Mouse (Mus musculus): ENCODE measurements around the gene Setd7. TPM values are rescaled to one million over a fixed set of nuclear protein-coding genes. Genes with fewer than 3 reads are reported as not detected.

Setd7 gene
- polyA plus RNA-seq, 1 experiment from 2014 or later: 2.7 TPM

GRCm38 (mm10) chr3:51561993-51562385, 1.3 kb upstream of the Setd7 start:
- Histone ChIP-seq H3K9ac (ENCODE audit: low read depth, low read length) (no peak overlapping the region), H3K27me3 (ENCODE audit: control insufficient read depth, insufficient read depth, low read depth, low read length) (no peaks in the 10 kb centered on the region), H3K9me3 (replicated peaks; ENCODE audit: control insufficient read depth, low read length, poor library complexity, severe bottlenecking) (no peaks in the 10 kb centered on the region), H3K4me2 (ENCODE audit: low read length) (peak overlapping the region; percentile 94), H3K4me1 (ENCODE audit: control insufficient read depth, insufficient read depth, low read length) (peaks cover 18% of the 10 kb centered on the region), H3K4me3 (ENCODE audit: low read depth, low read length) (peak overlapping the region; percentile 77; the same call in 1 of the 2 replicates), H3K36me3 (ENCODE audit: control insufficient read depth, insufficient read depth, low read length) (no peaks in the 10 kb centered on the region), H3K27ac (ENCODE audit: low read length) (peak overlapping the region; percentile 93; the same call in 1 of the 2 replicates)
- ATAC-seq: no peak
- WGBS: 67% methylated on average over 6 of the region's 6 CpGs

GRCm38 (mm10) chr3:51561109-51561992, 672 bp upstream of the Setd7 start:
- Histone ChIP-seq H3K4me2 (ENCODE audit: low read length) (peak overlapping the region; percentile 94), H3K4me3 (ENCODE audit: low read depth, low read length) (peak overlapping the region; percentile 77), H3K9me3 (replicated peaks; ENCODE audit: control insufficient read depth, low read length, poor library complexity, severe bottlenecking) (no peaks in the 10 kb centered on the region), H3K27me3 (ENCODE audit: control insufficient read depth, insufficient read depth, low read depth, low read length) (no peaks in the 10 kb centered on the region), H3K4me1 (ENCODE audit: control insufficient read depth, insufficient read depth, low read length) (peaks cover 18% of the 10 kb centered on the region), H3K9ac (ENCODE audit: low read depth, low read length) (peak overlapping the region; percentile 90), H3K36me3 (ENCODE audit: control insufficient read depth, insufficient read depth, low read length) (no peaks in the 10 kb centered on the region), H3K27ac (ENCODE audit: low read length) (peak overlapping the region; percentile 93)
- WGBS: under 1% methylated on average over 31 of the region's 32 CpGs
- ATAC-seq: peak; percentile 56

GRCm38 (mm10) chr3:51559594-51560450, 857 bp downstream of the Setd7 start:
- Histone ChIP-seq H3K27me3 (ENCODE audit: control insufficient read depth, insufficient read depth, low read depth, low read length) (no peaks in the 10 kb centered on the region), H3K4me3 (ENCODE audit: low read depth, low read length) (peak overlapping the region; percentile 77), H3K9ac (ENCODE audit: low read depth, low read length) (peak overlapping the region; percentile 90), H3K4me2 (ENCODE audit: low read length) (peak overlapping the region; percentile 94), H3K36me3 (ENCODE audit: control insufficient read depth, insufficient read depth, low read length) (no peaks in the 10 kb centered on the region), H3K27ac (ENCODE audit: low read length) (peak overlapping the region; percentile 93), H3K9me3 (replicated peaks; ENCODE audit: control insufficient read depth, low read length, poor library complexity, severe bottlenecking) (no peaks in the 10 kb centered on the region), H3K4me1 (ENCODE audit: control insufficient read depth, insufficient read depth, low read length) (peaks cover 21% of the 10 kb centered on the region)
- WGBS: under 1% methylated on average over 64 of the region's 80 CpGs
- ATAC-seq: peak; percentile 74

GRCm38 (mm10) chr3:51555583-51555982, 5.1 kb downstream of the Setd7 start:
- Histone ChIP-seq H3K4me3 (ENCODE audit: low read depth, low read length) (no peak overlapping the region), H3K27me3 (ENCODE audit: control insufficient read depth, insufficient read depth, low read depth, low read length) (no peaks in the 10 kb centered on the region), H3K4me2 (ENCODE audit: low read length) (no peak overlapping the region), H3K27ac (ENCODE audit: low read length) (no peak overlapping the region), H3K9me3 (replicated peaks; ENCODE audit: control insufficient read depth, low read length, poor library complexity, severe bottlenecking) (no peaks in the 10 kb centered on the region), H3K36me3 (ENCODE audit: control insufficient read depth, insufficient read depth, low read length) (no peaks in the 10 kb centered on the region), H3K4me1 (ENCODE audit: control insufficient read depth, insufficient read depth, low read length) (peaks cover 31% of the 10 kb centered on the region), H3K9ac (ENCODE audit: low read depth, low read length) (no peak overlapping the region)
- WGBS: 66% methylated on average over 8 of the region's 8 CpGs
- no peak for ATAC-seq

GRCm38 (mm10) chr3:51554836-51555235, 5.8 kb downstream of the Setd7 start:
- no peak overlapping the region for H3K27ac ChIP-seq (ENCODE audit: low read length)
- no peaks in the 10 kb centered on the region for H3K27me3 ChIP-seq (ENCODE audit: control insufficient read depth, insufficient read depth, low read depth, low read length)
- H3K4me2 ChIP-seq (ENCODE audit: low read length): no peak overlapping the region
- H3K36me3 ChIP-seq (ENCODE audit: control insufficient read depth, insufficient read depth, low read length): no peaks in the 10 kb centered on the region
- H3K9ac ChIP-seq (ENCODE audit: low read depth, low read length): no peak overlapping the region
- WGBS: 83% methylated on average over 4 of the region's 4 CpGs
- H3K4me1 ChIP-seq (ENCODE audit: control insufficient read depth, insufficient read depth, low read length): peaks cover 31% of the 10 kb centered on the region
- no peak overlapping the region for H3K4me3 ChIP-seq (ENCODE audit: low read depth, low read length)
- ATAC-seq: no peak
- H3K9me3 ChIP-seq (replicated peaks; ENCODE audit: control insufficient read depth, low read length, poor library complexity, severe bottlenecking): no peaks in the 10 kb centered on the region

GRCm38 (mm10) chr3:51554067-51554466, 6.6 kb downstream of the Setd7 start:
- WGBS: 73% methylated on average over 9 of the region's 9 CpGs
- Histone ChIP-seq H3K27me3 (ENCODE audit: control insufficient read depth, insufficient read depth, low read depth, low read length) (no peaks in the 10 kb centered on the region), H3K9ac (ENCODE audit: low read depth, low read length) (no peak overlapping the region), H3K4me2 (ENCODE audit: low read length) (no peak overlapping the region), H3K4me3 (ENCODE audit: low read depth, low read length) (no peak overlapping the region), H3K4me1 (ENCODE audit: control insufficient read depth, insufficient read depth, low read length) (peaks cover 30% of the 10 kb centered on the region), H3K36me3 (ENCODE audit: control insufficient read depth, insufficient read depth, low read length) (0 out of 2 replicates have a peak, but pooled peaks cover 4% of the 10 kb centered on the region), H3K27ac (ENCODE audit: low read length) (no peak overlapping the region), H3K9me3 (replicated peaks; ENCODE audit: control insufficient read depth, low read length, poor library complexity, severe bottlenecking) (no peaks in the 10 kb centered on the region)
- ATAC-seq: no peak

GRCm38 (mm10) chr3:51553497-51553875, 7.2 kb downstream of the Setd7 start:
- Histone ChIP-seq H3K36me3 (ENCODE audit: control insufficient read depth, insufficient read depth, low read length) (0 out of 2 replicates have a peak, but pooled peaks cover 4% of the 10 kb centered on the region), H3K27ac (ENCODE audit: low read length) (peak overlapping the region; percentile 6; the same call in 1 of the 2 replicates), H3K9me3 (replicated peaks; ENCODE audit: control insufficient read depth, low read length, poor library complexity, severe bottlenecking) (no peaks in the 10 kb centered on the region), H3K4me2 (ENCODE audit: low read length) (no peak overlapping the region), H3K4me1 (ENCODE audit: control insufficient read depth, insufficient read depth, low read length) (peaks cover 25% of the 10 kb centered on the region), H3K27me3 (ENCODE audit: control insufficient read depth, insufficient read depth, low read depth, low read length) (no peaks in the 10 kb centered on the region), H3K9ac (ENCODE audit: low read depth, low read length) (no peak overlapping the region), H3K4me3 (ENCODE audit: low read depth, low read length) (no peak overlapping the region)
- 0 out of 2 replicates have a peak, but pooled peaks have one; percentile 44 for ATAC-seq
- 56% methylated on average over 8 of the region's 8 CpGs for WGBS

- Histone ChIP-seq H3K27ac (ENCODE audit: low read length) (peak overlapping the region; percentile 6; the same call in 1 of the 2 replicates), H3K27me3 (ENCODE audit: control insufficient read depth, insufficient read depth, low read depth, low read length) (no peaks in the 10 kb centered on the region), H3K9me3 (replicated peaks; ENCODE audit: control insufficient read depth, low read length, poor library complexity, severe bottlenecking) (no peaks in the 10 kb centered on the region), H3K9ac (ENCODE audit: low read depth, low read length) (no peak overlapping the region), H3K4me1 (ENCODE audit: control insufficient read depth, insufficient read depth, low read length) (peaks cover 20% of the 10 kb centered on the region), H3K36me3 (ENCODE audit: control insufficient read depth, insufficient read depth, low read length) (peaks cover 7% of the 10 kb centered on the region; the same call in 1 of the 2 replicates), H3K4me3 (ENCODE audit: low read depth, low read length) (no peak overlapping the region), H3K4me2 (ENCODE audit: low read length) (no peak overlapping the region)
- 54% methylated on average over 10 of the region's 10 CpGs for WGBS
- no peak for ATAC-seq
Measured at GRCm38 (mm10) chr3:51552841-51553496, 7.7 kb downstream of the Setd7 start.

Measured in midbrain, embryonic 16.5 days (tissue).